Mouse (Mus musculus): ENCODE measurements around the gene Dnajb2.

Gene Dnajb2

DNA sequence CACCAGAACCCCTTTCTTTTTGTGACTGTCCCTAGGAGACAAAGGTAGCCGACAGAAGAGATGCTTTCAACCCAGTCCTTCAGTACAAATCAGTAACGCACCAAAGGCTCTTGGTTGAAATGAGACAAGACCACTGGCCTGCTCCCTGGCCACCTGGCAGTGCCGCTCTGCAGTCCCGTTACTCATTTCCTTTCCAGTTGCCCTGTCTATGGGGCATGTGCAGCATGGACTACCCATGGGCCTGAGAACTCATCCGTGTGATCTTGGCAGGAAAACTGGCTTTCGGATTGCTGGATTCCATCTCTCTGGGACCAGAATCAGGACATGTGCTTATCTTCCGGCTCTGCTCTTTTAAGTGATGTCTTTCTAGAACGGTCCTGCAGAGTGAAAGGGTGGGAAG is 55.1 kb downstream of the Dnajb2 start:
- DNase-seq (ENCODE audit: low spot score in 2 of 2): no peak

DNA sequence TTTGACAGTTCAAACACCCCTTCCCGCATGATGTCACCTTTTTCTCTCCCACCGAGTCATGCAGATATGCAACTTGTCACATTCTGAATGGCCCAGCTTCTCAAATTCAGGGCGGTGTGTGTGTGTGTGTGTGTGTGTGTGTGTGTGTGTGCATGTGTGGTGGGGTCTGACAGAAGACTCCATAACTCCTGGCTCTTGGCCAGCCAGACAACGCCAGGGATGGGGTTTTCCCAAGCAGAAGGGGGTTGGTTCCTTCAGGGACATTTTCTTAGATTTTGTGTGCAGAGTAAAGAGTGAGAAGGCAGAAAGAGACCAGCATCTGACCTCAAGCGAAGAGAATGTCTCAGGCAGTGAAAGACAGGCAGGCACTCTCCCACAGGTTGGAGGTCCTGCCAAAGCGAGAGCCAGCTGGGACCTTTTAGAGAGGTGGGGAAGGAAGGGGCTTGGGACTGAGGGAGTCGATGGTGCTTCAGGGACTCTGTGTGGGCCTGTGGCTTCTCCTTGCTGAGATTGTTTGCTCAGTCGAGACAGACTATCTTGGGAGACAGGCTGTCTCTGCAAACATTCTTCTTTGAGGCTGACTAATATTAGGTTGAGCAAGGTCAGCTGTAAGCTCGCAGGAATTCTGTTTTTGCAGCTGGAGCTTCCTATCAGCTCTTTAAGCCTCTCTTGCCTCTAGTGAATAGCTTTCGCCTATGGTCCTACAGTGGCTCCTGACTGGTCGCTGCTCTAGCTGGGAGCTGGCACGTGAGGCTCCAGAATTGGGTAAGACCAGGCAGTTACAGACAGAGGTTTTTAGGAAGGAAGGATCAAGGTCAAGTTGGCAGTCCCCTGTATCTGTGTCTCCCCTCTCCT is 56.5 kb downstream of the Dnajb2 start:
- DNase-seq (ENCODE audit: low spot score in 2 of 2): no peak

DNA sequence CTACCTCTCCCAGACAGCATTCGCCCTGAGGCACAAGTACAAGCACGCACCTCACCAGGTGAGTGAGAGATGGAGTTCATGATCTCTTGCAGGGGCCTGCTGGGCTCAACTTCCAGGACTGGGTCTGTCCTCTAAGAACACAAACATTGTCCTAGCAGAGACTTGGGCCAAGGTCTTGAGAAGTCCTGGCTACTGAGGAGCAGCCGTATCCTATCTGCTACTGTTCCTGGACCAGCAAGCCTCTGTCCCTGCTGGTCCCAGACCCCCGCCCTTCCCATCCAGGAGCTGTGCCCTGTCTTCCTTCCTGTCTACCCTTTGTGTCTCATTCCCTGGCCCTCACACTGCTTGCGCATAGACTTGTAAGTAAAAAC is 57.1 kb downstream of the Dnajb2 start:
- DNase-seq (ENCODE audit: low spot score in 2 of 2): no peak

DNA sequence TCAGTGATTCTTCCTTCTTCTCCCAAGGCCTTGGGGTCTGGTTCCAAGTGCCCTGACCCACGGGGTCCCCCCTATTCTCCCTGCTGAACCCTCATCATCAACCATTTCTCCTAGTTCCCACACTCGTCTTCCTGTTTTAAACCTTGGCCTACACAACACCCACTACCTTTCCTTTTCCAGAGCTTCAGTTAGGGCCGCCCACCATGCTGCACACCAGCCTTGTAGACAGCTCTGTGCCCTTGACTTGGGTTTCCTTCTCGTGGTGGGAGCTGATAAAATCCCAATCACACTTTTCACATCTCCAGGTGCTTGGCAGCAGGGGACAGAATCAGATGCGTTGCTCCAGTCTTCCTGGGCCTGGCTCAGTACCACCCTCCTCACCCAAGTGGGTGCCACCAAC is 58.1 kb downstream of the Dnajb2 start:
- no peak for DNase-seq (ENCODE audit: low spot score in 2 of 2)

All from left cerebral cortex, adult 9 months (tissue).